Mouse (Mus musculus) adrenal gland (tissue): ENCODE measurements at regions not wholly inside any gene's neighbourhood (a gene's known extent, or its start where the extent isn't known, plus 50 kb on each side); places are given as distances from the start of the nearest gene placed in this dataset.

Experiments
- intact Hi-C: fragments of 180-260 bp; cut with DNase I; formaldehyde crosslinking; loops from one replicate; pipeline ENCODE4 v1.15.1; 2025

GRCm38 (mm10) chr1:185695394-185695793 lies 240.7 kb downstream of the Slc30a10 start:
- intact Hi-C loops, result no loop called here

DNA sequence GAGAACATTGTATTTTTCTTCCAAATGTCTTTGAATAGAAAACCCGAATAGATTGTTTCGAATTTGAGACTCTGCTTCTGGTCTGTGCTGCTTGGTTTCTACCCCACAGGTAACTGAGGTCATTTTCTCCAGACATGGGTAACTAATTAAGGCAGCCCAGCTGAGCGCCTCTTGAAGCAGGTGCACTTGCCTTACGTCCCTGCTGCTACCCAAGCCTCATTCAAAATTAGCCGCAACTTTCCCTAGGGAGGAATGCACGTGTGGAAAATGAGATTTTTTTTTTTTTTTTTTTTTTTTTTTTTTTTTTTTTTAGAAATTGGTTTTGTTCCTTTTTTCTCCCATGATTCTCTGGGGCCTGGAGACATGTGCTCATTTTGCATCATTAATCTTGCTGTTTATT lies 245.1 kb downstream of the Slc30a10 start:
- intact Hi-C loops, result no loop called here

- intact Hi-C loops, result no loop called here
Observed at GRCm38 (mm10) chr1:185726324-185726723, 271.7 kb downstream of the Slc30a10 start.

- intact Hi-C loops, result no loop called here
Observed at GRCm38 (mm10) chr1:185726811-185727210, 272.2 kb downstream of the Slc30a10 start.

GRCm38 (mm10) chr1:185727749-185728148 lies 273.1 kb downstream of the Slc30a10 start:
- intact Hi-C loops, result no loop called here

DNA sequence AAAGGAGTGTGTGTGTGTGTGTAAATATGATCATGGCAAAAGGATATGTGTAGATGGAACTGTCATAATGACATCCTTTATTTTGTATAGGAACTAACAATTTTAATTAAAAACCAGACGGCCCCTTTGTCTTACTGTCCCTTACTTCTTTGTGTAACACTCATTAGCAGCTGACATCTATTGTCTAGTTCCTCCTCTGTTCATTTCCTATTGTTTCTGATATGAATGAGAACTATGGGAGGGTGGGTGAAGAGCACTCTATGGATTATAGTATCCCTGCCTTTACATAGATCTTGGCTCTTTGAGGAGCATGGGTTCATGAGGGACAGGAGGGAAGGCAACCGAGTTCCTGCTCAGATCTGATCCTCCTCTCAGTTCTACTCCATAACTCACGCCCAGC lies 273.8 kb downstream of the Slc30a10 start:
- intact Hi-C loops, result no loop called here

- intact Hi-C loops, result no loop called here
Observed at GRCm38 (mm10) chr1:185731062-185731461, 276.4 kb downstream of the Slc30a10 start.

DNA sequence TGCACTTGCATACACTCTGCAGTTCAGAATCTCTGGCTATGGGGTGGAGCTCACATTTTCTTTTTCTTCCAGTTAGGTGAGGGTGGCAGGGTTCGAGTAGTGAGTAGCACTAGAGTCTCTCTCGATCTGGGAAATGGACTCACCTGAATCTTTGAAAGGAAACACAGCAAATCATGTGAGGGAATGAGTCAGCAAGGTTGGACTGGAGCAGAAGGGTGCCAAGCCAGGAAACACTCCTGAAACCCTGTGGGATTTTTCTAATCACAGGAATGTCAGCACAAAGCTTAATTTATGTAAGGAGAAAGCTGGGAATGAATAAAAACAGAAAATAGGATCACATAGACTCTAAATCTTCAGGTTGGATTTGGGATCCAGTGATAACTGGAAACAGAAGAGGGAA lies 282.1 kb downstream of the Slc30a10 start:
- intact Hi-C loops, result no loop called here

GRCm38 (mm10) chr1:185741034-185741890 lies 286.6 kb downstream of the Slc30a10 start:
- intact Hi-C loops, result no loop called here

DNA sequence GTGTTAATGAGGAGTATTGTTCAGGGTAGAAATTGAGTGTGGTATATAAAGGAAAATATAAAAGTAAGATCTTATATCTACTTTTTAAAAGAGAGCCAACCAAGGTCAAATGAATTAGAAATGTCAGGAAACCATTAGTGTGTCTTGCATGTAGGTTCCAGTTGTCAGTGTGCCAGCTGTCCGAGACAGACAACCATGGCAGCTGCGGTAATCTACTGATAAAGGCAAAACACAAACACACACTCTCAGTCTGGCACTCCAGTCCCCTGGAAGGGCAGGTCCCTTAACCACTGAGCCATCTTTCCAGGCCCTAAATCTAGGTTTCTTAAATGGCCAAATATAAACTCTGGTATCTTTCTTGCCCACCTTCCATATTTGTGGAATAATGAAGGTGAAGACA lies 294.6 kb downstream of the Slc30a10 start:
- intact Hi-C loops, result no loop called here

GRCm38 (mm10) chr1:185754486-185755290 lies 300.0 kb downstream of the Slc30a10 start:
- intact Hi-C loops, result loop anchor here (5.0 kb wide), 1 partner anchor 963 kb away; no protein-coding TSS in a partner anchor

DNA sequence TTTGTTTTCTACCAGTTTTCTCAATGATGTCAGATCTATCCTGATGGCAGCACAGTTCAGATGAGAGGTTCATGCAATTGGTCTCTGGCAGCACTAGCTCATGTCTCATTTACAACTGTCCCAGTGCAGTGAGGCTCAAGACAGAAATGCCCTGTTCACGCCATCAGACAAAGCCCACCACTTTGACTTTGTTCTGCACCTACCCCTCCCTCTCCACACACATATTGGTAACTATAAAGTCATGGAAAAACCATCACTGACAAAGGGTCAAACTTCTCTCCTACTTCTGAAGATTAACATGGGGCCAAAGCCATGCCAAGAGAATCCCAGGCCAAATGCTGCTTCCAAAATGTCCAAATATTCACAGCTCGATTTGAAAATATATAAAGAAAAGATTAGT lies 302.7 kb downstream of the Slc30a10 start:
- intact Hi-C loops, result no loop called here

DNA sequence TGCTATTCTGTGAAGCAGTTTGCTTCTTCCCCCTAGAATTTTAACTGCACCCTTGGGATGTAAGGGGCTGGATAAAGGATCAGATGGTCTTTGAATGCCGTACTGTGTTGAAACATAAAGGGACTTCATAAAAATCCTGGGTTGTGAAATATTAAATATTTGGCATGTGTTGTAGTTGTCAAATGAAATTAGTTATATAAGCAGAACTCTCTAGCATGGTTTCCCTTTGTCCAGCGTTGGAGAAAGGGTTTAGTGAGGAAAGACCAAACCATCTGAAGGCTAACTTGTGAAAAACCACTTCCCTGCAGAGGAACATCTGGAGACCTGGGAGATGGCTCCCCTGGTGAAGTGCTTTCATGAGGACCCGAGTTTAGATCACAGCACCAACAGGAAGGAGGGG lies 319.6 kb downstream of the Slc30a10 start:
- intact Hi-C loops, result no loop called here

DNA sequence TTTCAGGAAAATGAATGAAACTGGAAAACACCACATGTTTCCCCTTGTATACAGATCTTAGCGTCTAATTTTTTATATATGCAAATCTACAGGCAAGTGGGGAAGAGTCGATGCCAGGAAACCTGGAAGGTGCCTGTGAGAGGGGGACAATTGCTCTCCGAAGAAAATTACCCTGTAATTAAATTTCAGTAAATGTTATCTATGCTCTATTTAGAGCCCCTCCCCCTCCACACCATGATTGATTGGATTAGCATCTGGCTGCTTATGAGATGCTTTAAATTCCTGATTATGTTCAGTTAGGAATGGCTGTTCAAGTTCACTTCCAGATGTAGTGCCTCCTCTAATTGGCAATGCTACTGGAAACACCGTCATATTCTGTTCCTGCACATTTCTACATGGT lies 325.0 kb downstream of the Slc30a10 start:
- intact Hi-C loops, result no loop called here

DNA sequence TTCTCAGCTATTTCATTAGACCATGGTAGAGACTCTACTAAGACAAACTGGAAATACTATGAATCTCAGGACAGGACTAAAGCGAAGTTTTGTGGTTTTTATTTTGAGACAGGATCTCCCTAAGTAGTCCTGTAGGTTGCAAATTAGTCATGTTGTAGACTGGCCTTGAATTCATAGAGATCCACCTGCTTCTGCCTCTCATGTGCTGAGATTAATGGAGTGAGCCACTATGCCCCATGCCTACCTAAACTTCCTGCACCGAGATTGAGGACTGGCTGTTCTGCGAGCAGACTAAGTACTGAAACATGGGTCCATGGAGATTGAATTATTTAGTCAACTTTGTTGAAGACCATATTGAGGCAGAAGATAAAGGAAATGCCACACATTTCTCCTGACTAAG lies 315.0 kb downstream of the Lyplal1 start:
- intact Hi-C loops, result no loop called here

DNA sequence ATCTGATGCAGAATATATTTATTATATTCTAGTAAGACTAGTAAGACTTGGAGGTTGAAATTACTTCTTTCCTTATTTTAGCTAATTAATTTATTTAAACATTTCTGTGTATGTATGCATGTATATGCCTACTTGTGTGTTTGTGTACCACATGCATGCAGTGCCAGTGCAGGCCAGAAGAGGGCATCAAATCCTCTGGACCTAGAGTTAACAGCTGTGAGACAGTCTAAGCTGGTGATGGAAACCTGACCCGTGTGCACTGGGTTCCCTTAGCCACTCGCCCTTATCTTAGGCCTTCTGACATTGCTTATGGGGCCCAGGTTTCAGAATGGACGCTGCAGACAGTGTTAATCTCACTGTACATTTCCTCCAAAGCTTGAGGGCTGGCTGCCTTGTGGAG lies 302.2 kb downstream of the Lyplal1 start:
- intact Hi-C loops, result no loop called here

- intact Hi-C loops, result no loop called here
Observed at GRCm38 (mm10) chr1:185819044-185819443, 298.1 kb downstream of the Lyplal1 start.

- intact Hi-C loops, result no loop called here
Observed at GRCm38 (mm10) chr1:185822241-185822640, 294.9 kb downstream of the Lyplal1 start.

DNA sequence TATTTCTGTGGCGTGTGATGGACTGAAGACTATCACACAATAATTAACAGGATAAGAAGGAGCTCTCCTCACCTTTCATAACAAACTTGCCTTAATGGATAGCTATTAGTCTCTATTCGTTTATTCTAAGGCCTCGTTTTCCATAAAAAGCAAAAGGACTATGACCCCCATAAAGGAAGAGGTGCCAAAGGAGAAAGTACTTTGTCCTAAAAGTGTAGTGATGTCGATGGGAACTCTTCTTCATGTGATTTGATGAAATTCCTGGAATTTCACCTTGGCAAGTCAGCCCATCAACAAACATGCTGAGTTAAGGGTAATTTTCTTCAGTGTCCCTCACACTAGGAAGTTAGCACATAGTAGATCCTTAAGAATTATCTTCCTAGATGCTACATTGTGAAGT lies 293.9 kb downstream of the Lyplal1 start:
- intact Hi-C loops, result no loop called here

DNA sequence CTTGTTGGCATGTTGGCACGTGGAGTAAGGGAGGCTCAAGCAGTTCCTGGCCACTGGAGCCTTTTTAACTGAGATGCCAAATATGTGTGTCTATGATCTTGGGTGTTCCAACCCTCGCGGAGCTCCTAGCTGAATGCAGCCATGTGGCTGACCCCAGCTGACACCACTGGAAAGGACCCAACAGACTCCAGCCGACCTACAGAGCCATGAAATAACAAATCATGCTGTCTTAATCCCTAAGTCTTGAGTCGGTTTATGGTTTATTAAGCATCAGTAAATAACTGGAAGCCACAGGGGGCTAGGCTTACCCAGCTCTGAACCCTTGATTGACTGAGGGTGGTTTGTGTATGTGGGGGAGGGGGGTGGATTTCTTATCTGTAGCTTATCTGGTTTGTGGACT lies 293.2 kb downstream of the Lyplal1 start:
- intact Hi-C loops, result no loop called here

DNA sequence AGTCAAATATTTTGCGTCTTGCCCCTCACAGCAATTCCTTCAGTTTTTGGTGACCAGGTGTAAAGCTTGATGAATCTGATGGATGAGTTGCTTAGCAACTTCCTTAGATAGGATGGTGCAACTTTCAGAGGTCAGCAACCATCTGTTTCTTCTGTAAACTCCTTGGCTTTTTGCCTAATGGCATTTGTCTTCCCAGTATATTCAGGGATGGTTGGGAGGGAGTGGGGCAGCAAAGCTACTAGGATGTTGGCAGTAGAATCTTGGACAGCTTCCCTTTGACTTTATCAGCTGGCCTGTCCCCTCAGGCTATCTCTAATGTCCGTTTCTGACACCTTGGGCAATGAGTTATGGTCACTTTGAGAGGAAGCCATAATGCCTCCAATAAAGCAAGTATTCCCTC lies 289.1 kb downstream of the Lyplal1 start:
- intact Hi-C loops, result no loop called here

DNA sequence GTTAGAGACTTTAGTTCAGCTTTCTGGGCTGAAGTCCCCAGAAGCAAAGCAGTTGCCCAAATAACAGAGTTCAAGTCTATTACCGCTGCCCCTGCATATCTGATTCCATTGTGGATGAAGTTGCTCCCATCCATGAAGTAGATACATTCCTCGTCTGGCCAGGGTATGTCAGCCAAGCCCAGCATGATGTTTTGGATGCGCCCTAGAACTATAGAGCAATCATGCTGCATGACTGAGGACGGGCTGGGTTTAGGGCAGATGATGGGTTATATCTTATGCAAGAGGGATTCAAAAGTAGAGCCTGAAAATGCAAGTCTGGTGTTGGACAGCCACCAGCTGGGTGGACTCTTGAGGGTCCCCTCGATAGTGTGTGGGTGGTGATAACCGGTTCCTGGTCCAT lies 288.6 kb downstream of the Lyplal1 start:
- intact Hi-C loops, result no loop called here

GRCm38 (mm10) chr1:185832059-185832458 lies 285.1 kb downstream of the Lyplal1 start:
- intact Hi-C loops, result no loop called here
